Mouse (Mus musculus) megakaryocyte, embryonic 14.5 days (primary cell): ENCODE measurements around the gene Hist1h2be. TPM values are rescaled to one million over a fixed set of nuclear protein-coding genes. Genes with fewer than 3 reads are reported as not detected.

Source experiments
- H3K27me3 ChIP-seq: replicated peaks from 2 replicates; pipeline ENCODE3; 2012; ENCODE audit warnings: inconsistent platforms
- H3K36me3 ChIP-seq: replicated peaks from 2 replicates; pipeline ENCODE3; 2012; ENCODE audit warnings: low read length, inconsistent platforms, mixed read lengths
- H3K4me1 ChIP-seq: 2 replicates; pipeline ENCODE4 v1.6.1; 2012; ENCODE audit warnings: inconsistent platforms
- H3K4me3 ChIP-seq: replicated peaks from 2 replicates; pipeline ENCODE3; 2012; ENCODE audit warnings: moderate library complexity, mild to moderate bottlenecking, inconsistent platforms
- H3K9me3 ChIP-seq: 2 replicates; pipeline ENCODE4 v1.6.1; 2012; ENCODE audit warnings: inconsistent platforms
- FLI1 ChIP-seq: IDR thresholded peaks from 2 replicates; pipeline ENCODE4 v1.6.1; 2012; ENCODE audit warnings: low read length, inconsistent platforms, mixed read lengths
- GATA1 ChIP-seq: IDR thresholded peaks from 3 replicates; pipeline ENCODE4 v1.6.1; 2012; ENCODE audit warnings: mixed read lengths, low read length, inconsistent platforms, borderline replicate concordance
- polyA plus RNA-seq: library from polyadenylated mRNA; stranded (reverse); fragments of >175 nt; gene quantifications from 2 replicates; pipeline ENCODE4 v1.2.3, GENCODE M21; 2012; ENCODE audit warnings: low replicate concordance; ENCODE audit not compliant: insufficient read depth

Gene Hist1h2be
- polyA plus RNA-seq, 1 experiment = 1.9 TPM

- Histone ChIP-seq H3K4me1 (peaks cover 61% of the 10 kb centered on the region), H3K4me3 (peak overlapping the region; percentile 95), H3K36me3 (no peaks in the 10 kb centered on the region), H3K9me3 (no peaks in the 10 kb centered on the region), H3K27me3 (no peaks in the 10 kb centered on the region)
- TF ChIP-seq GATA1 (no peak), FLI1 (no peak)
Observed at GRCm38 (mm10) chr13:23534368-23535131, 86.4 kb downstream of the Hist1h2be start.

Other genes with a start within 250 kb of the Hist1h2be start
- 1.6 and 7.8 TPM in 2 replicates for gene Abt1, start 197.3 kb downstream of the Hist1h2be start, polyA plus RNA-seq
- gene Btn1a1, start 155.2 kb downstream of the Hist1h2be start, polyA plus RNA-seq = not detected in 2 replicates
- gene Btn2a2, start 132.3 kb downstream of the Hist1h2be start, polyA plus RNA-seq = not detected in 2 replicates
- 443 and 574 TPM in 2 replicates for gene Hist1h4h, start 90.1 kb downstream of the Hist1h2be start, polyA plus RNA-seq
- gene Hist1h2af, start 87.2 kb downstream of the Hist1h2be start, polyA plus RNA-seq = 37.2 and 163 TPM in 2 replicates
- gene Hist1h3g, start 85.7 kb downstream of the Hist1h2be start, polyA plus RNA-seq = 5.7 and 16.4 TPM in 2 replicates
- 1.4 and 2.0 TPM in 2 replicates for gene Hist1h2bh, start 77.7 kb downstream of the Hist1h2be start, polyA plus RNA-seq
- gene Hist1h3f, start 77.1 kb downstream of the Hist1h2be start, polyA plus RNA-seq = 7.0 TPM in 1 of 2 replicates, not detected in the other
- gene Hist1h4f, start 69.5 kb downstream of the Hist1h2be start, polyA plus RNA-seq = 8.9 and 30.2 TPM in 2 replicates
- 0.36 and 2.1 TPM in 2 replicates for gene Hist1h1d, start 67.9 kb downstream of the Hist1h2be start, polyA plus RNA-seq
- gene Hist1h3e, start 58.8 kb downstream of the Hist1h2be start, polyA plus RNA-seq = 17.9 and 26.5 TPM in 2 replicates
- 13.6 and 16.0 TPM in 2 replicates for gene Hist1h2ae, start 49.9 kb downstream of the Hist1h2be start, polyA plus RNA-seq
- gene Hist1h2bg, start 49.7 kb downstream of the Hist1h2be start, polyA plus RNA-seq = 16.8 and 28.8 TPM in 2 replicates
- gene Hist1h2bf, start 46.9 kb downstream of the Hist1h2be start, polyA plus RNA-seq = 7.6 and 73.0 TPM in 2 replicates
- 9.6 TPM in 1 of 2 replicates, not detected in the other for gene Hist1h2ad, start 46.7 kb downstream of the Hist1h2be start, polyA plus RNA-seq
- 4.6 and 5.9 TPM in 2 replicates for gene Hist1h3d, start 45.4 kb downstream of the Hist1h2be start, polyA plus RNA-seq
- gene Hist1h4d, start 39.5 kb downstream of the Hist1h2be start, polyA plus RNA-seq = 16.4 and 20.4 TPM in 2 replicates
- gene Hist1h1e, start 1.4 kb upstream of the Hist1h2be start, polyA plus RNA-seq = 4.7 and 22.2 TPM in 2 replicates
- 3.6 and 4.7 TPM in 2 replicates for gene Hist1h2ac, start 62.8 kb upstream of the Hist1h2be start, polyA plus RNA-seq
- 148 and 151 TPM in 2 replicates for gene Hist1h2bc, start 63.1 kb upstream of the Hist1h2be start, polyA plus RNA-seq
- not detected in 2 replicates for gene Hist1h1t, start 74.7 kb upstream of the Hist1h2be start, polyA plus RNA-seq
- gene Hist1h4c, start 77.3 kb upstream of the Hist1h2be start, polyA plus RNA-seq = 4.0 and 19.8 TPM in 2 replicates
- 10.7 TPM in 1 of 2 replicates, not detected in the other for gene Hfe, start 89.7 kb upstream of the Hist1h2be start, polyA plus RNA-seq
- gene Hist1h1c, start 117.7 kb upstream of the Hist1h2be start, polyA plus RNA-seq = 353 and 402 TPM in 2 replicates
- 12.6 TPM in 1 of 2 replicates, not detected in the other for gene Hist1h3c, start 124.5 kb upstream of the Hist1h2be start, polyA plus RNA-seq
- 7.4 TPM in 1 of 2 replicates, not detected in the other for gene Hist1h2bb, start 125.6 kb upstream of the Hist1h2be start, polyA plus RNA-seq
- gene Hist1h2ab, start 130.0 kb upstream of the Hist1h2be start, polyA plus RNA-seq = 16.0 and 17.5 TPM in 2 replicates
- 9.9 and 14.5 TPM in 2 replicates for gene Hist1h3b, start 131.1 kb upstream of the Hist1h2be start, polyA plus RNA-seq
- gene Hist1h4b, start 135.9 kb upstream of the Hist1h2be start, polyA plus RNA-seq = 17.4 and 40.7 TPM in 2 replicates
- gene Hist1h4a, start 140.1 kb upstream of the Hist1h2be start, polyA plus RNA-seq = 30.3 and 45.4 TPM in 2 replicates
- gene Hist1h3a, start 141.3 kb upstream of the Hist1h2be start, polyA plus RNA-seq = 6.6 and 7.4 TPM in 2 replicates
- 3.3 and 3.5 TPM in 2 replicates for gene Hist1h1a, start 142.5 kb upstream of the Hist1h2be start, polyA plus RNA-seq
- not detected in 2 replicates for gene Trim38, start 148.8 kb upstream of the Hist1h2be start, polyA plus RNA-seq
- gene Slc17a2, start 185.9 kb upstream of the Hist1h2be start, polyA plus RNA-seq = not detected in 2 replicates
- gene Slc17a3, start 218.3 kb upstream of the Hist1h2be start, polyA plus RNA-seq = not detected in 2 replicates
- not detected in 2 replicates for gene Slc17a1, start 246.6 kb upstream of the Hist1h2be start, polyA plus RNA-seq